Mouse (Mus musculus) intestine, embryonic 16.5 days (tissue): ENCODE measurements around the gene 2310034G01Rik. TPM values are rescaled to one million over a fixed set of nuclear protein-coding genes. Genes with fewer than 3 reads are reported as not detected.

ENCODE experiments used
- ATAC-seq: fragments of 200-750 bp; cut with Nextera tagmentation; 2 replicates; pipeline ENCODE4 v1.8.0; 2017; ENCODE audit warnings: moderate TSS enrichment, moderate library complexity
- H3K27ac ChIP-seq: fragments of 300-500 bp; sonication (generic); 2 replicates; pipeline ENCODE4 v1.5.1; 2014; ENCODE audit warnings: mild to moderate bottlenecking, low read length
- H3K27me3 ChIP-seq: fragments of 300-500 bp; sonication (generic); replicated peaks from 2 replicates; pipeline ENCODE4 v1.6.1; 2014; ENCODE audit warnings: low read length, control low read depth, mixed read lengths; ENCODE audit not compliant: control insufficient read depth, insufficient read depth
- H3K36me3 ChIP-seq: fragments of 300-500 bp; sonication (generic); 2 replicates; pipeline ENCODE4 v1.6.1; 2014; ENCODE audit warnings: low read length, control low read depth; ENCODE audit not compliant: control insufficient read depth, insufficient read depth
- H3K4me1 ChIP-seq: fragments of 300-500 bp; sonication (generic); 2 replicates; pipeline ENCODE4 v1.6.1; 2014; ENCODE audit warnings: low read length, control low read depth, mixed read lengths; ENCODE audit not compliant: control insufficient read depth, insufficient read depth
- H3K4me2 ChIP-seq: fragments of 300-500 bp; sonication (generic); 2 replicates; pipeline ENCODE4 v1.6.1; 2014; ENCODE audit warnings: low read depth, low read length, control low read depth
- H3K4me3 ChIP-seq: fragments of 300-500 bp; sonication (generic); 2 replicates; pipeline ENCODE4 v1.5.1; 2014; ENCODE audit warnings: mild to moderate bottlenecking, low read length
- H3K9ac ChIP-seq: fragments of 300-500 bp; sonication (generic); 2 replicates; pipeline ENCODE4 v1.6.1; 2014; ENCODE audit warnings: low read depth, low read length
- H3K9me3 ChIP-seq: fragments of 300-500 bp; sonication (generic); 2 replicates; pipeline ENCODE4 v1.6.1; 2016; ENCODE audit warnings: low read length, control low read depth; ENCODE audit not compliant: control insufficient read depth
- WGBS: fragments of 180-500 bp; shearing (Covaris S2); extraction: QIAGEN DNeasy Blood & Tissue Kit; methylation state at CpG from one replicate; pipeline ENCODE4 v1.1.7; 2014; 5-methylcytosine and 5-hydroxymethylcytosine counted together
- polyA plus RNA-seq: library from polyadenylated mRNA; unstranded; fragments of >200 nt; fragmentation: Nextera tagmentation; extraction: Ambion mirVana; gene quantifications from 2 replicates; pipeline ENCODE4 v1.2.1, GENCODE M21; 2015

Gene 2310034G01Rik
- polyA plus RNA-seq, 1 experiment from 2014 or later = 1.5 TPM

- ATAC-seq = no peak
- H3K9ac ChIP-seq = peak overlapping the region; percentile 79
- H3K4me1 ChIP-seq = peaks cover 25% of the 10 kb centered on the region
- H3K27me3 ChIP-seq = peaks cover 5% of the 10 kb centered on the region; the same call in 1 of the 2 replicates
- WGBS = 55% methylated on average over 5 of the region's 5 CpGs
- 0 out of 2 replicates have a peak, but pooled peaks cover 3% of the 10 kb centered on the region for H3K36me3 ChIP-seq
- peak overlapping the region; percentile 45; the same call in 1 of the 2 replicates for H3K27ac ChIP-seq
- H3K4me3 ChIP-seq = peak overlapping the region; percentile 81
- no peaks in the 10 kb centered on the region for H3K9me3 ChIP-seq
- peak overlapping the region; percentile 98 for H3K4me2 ChIP-seq
Observed at GRCm38 (mm10) chr19:46306268-46306610, 43.9 kb downstream of the 2310034G01Rik start.

GRCm38 (mm10) chr19:46305432-46306267 is 44.5 kb downstream of the 2310034G01Rik start:
- Histone ChIP-seq H3K27ac (peak overlapping the region; percentile 83), H3K4me1 (peaks cover 25% of the 10 kb centered on the region), H3K9me3 (no peaks in the 10 kb centered on the region), H3K4me2 (peak overlapping the region; percentile 98), H3K27me3 (peaks cover 5% of the 10 kb centered on the region; the same call in 1 of the 2 replicates), H3K9ac (peak overlapping the region; percentile 79), H3K4me3 (peak overlapping the region; percentile 81), H3K36me3 (no peaks in the 10 kb centered on the region)
- under 1% methylated on average over 39 of the region's 43 CpGs for WGBS
- peak; percentile 67 for ATAC-seq

- H3K27me3 ChIP-seq = peaks cover 5% of the 10 kb centered on the region; the same call in 1 of the 2 replicates
- H3K27ac ChIP-seq = peak overlapping the region; percentile 83
- no peaks in the 10 kb centered on the region for H3K36me3 ChIP-seq
- H3K4me2 ChIP-seq = peak overlapping the region; percentile 98
- peak; percentile 52 for ATAC-seq
- under 1% methylated on average over 34 of the region's 34 CpGs for WGBS
- peak overlapping the region; percentile 81 for H3K4me3 ChIP-seq
- H3K9me3 ChIP-seq = no peaks in the 10 kb centered on the region
- H3K9ac ChIP-seq = peak overlapping the region; percentile 79
- peaks cover 25% of the 10 kb centered on the region for H3K4me1 ChIP-seq
Observed at GRCm38 (mm10) chr19:46304908-46305333, 45.2 kb downstream of the 2310034G01Rik start.

- Histone ChIP-seq H3K36me3 (no peaks in the 10 kb centered on the region), H3K27ac (peak within 1 kb of the TSS; percentile 83), H3K4me1 (peaks cover 25% of the 10 kb centered on the region), H3K9me3 (no peaks in the 10 kb centered on the region), H3K9ac (peak within 1 kb of the TSS; percentile 79), H3K4me3 (peak within 1 kb of the TSS; percentile 81), H3K27me3 (peaks cover 5% of the 10 kb centered on the region; the same call in 1 of the 2 replicates), H3K4me2 (peak within 1 kb of the TSS; percentile 98)
- WGBS = under 1% methylated on average over 39 of the region's 39 CpGs
- peak; percentile 94 for ATAC-seq
Observed at GRCm38 (mm10) chr19:46304216-46304841, 45.8 kb downstream of the 2310034G01Rik start, which contains the start of gene Nfkb2. Nfkb2 (plus strand) TSS chr19:46304320.

- Histone ChIP-seq H3K9me3 (no peaks in the 10 kb centered on the region), H3K36me3 (no peaks in the 10 kb centered on the region), H3K9ac (peak overlapping the region; percentile 79), H3K4me3 (peak overlapping the region; percentile 81), H3K27me3 (peaks cover 5% of the 10 kb centered on the region; the same call in 1 of the 2 replicates), H3K27ac (peak overlapping the region; percentile 83; the same call in 1 of the 2 replicates), H3K4me2 (peak overlapping the region; percentile 98), H3K4me1 (peaks cover 18% of the 10 kb centered on the region)
- WGBS = 50% methylated on average over 18 of the region's 18 CpGs
- ATAC-seq = no peak
Observed at GRCm38 (mm10) chr19:46303251-46304215, 46.6 kb downstream of the 2310034G01Rik start.

- Histone ChIP-seq H3K27ac (no peak overlapping the region), H3K4me2 (no peak overlapping the region), H3K4me3 (no peak overlapping the region), H3K9me3 (no peaks in the 10 kb centered on the region), H3K4me1 (peaks cover 15% of the 10 kb centered on the region), H3K9ac (no peak overlapping the region), H3K27me3 (no peaks in the 10 kb centered on the region), H3K36me3 (no peaks in the 10 kb centered on the region)
- no peak for ATAC-seq
- WGBS = 88% methylated on average over 4 of the region's 4 CpGs
Observed at GRCm38 (mm10) chr19:46302551-46302950, 47.6 kb downstream of the 2310034G01Rik start.

GRCm38 (mm10) chr19:46300294-46301045 is 49.6 kb downstream of the 2310034G01Rik start:
- no peak overlapping the region for H3K27ac ChIP-seq
- H3K4me1 ChIP-seq = peaks cover 7% of the 10 kb centered on the region
- no peaks in the 10 kb centered on the region for H3K36me3 ChIP-seq
- no peak overlapping the region for H3K4me2 ChIP-seq
- no peak overlapping the region for H3K4me3 ChIP-seq
- H3K27me3 ChIP-seq = no peaks in the 10 kb centered on the region
- no peak for ATAC-seq
- WGBS = 41% methylated on average over 8 of the region's 8 CpGs
- no peak overlapping the region for H3K9ac ChIP-seq
- no peaks in the 10 kb centered on the region for H3K9me3 ChIP-seq
